Mouse (Mus musculus) heart, postnatal 25 days (tissue): ENCODE data around the gene Srsf4. TPM values are rescaled to one million over a fixed set of nuclear protein-coding genes. Genes with fewer than 3 reads are reported as not detected.
A peak's percentile ranks its signal among the peaks of the same experiment; 100 is the strongest.

Source experiments
- DNase-seq: peaks from one replicate; pipeline ENCODE4 v3.0.0; 2022; ENCODE audit warnings: low spot score
- intact Hi-C: fragments of 180-260 bp; cut with DNase I; formaldehyde crosslinking; loops from one replicate; pipeline ENCODE4 v1.15.1; 2025
- total RNA-seq, 2 experiments: library from RNA; stranded (reverse); gene quantifications; 2 replicates each; pipeline ENCODE4 v1.2.3; 2021

Gene Srsf4
- total RNA-seq, 2 experiments from 2014 or later: 32.8 to 38.4 TPM

DNA sequence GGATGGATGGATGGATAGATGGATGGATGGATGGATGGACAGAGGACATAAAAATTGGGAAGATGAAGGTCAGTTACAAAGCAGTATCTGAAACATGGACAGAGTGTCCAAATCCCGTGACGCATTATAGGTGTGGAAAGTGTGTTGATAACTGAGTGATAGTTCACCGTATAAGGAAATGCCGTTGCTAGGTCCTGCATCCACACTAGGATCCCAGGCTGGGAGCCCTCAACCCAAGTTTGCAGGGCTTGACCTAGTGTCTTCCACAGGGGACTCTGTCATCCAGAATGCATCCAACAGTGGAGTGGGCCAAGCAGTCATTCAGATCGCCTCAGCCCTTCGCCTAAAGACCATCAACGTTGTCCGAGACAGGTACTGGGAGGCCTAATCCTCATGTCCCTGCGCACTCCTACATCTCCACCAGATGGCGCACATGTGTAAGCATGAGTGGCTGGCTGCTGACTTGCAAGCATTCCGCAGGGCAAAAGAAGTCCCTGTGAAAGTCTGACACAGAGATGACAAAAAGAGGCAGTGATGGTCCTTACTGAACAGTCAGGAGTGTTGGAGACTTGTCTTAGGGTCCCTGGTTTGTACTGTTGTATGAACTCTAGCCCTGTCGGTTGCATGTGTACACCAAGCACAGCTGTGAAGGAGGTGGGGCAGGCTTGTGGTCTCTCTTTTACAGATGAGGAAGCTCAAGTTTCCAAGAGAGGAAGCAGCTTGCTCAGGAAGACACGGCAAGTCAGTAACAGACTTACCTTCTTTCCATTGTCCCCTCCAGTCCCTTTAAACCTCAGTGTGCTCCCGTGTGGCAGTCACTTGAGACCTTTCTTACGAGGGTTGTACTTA lies 12.7 kb upstream of the Srsf4 start:
- intact Hi-C loops: loop anchor here (1.0 to 5.0 kb wide), 2 partner anchors 117 to 219 kb away; no protein-coding TSS in a partner anchor
- DNase-seq: peak; percentile 56

DNA sequence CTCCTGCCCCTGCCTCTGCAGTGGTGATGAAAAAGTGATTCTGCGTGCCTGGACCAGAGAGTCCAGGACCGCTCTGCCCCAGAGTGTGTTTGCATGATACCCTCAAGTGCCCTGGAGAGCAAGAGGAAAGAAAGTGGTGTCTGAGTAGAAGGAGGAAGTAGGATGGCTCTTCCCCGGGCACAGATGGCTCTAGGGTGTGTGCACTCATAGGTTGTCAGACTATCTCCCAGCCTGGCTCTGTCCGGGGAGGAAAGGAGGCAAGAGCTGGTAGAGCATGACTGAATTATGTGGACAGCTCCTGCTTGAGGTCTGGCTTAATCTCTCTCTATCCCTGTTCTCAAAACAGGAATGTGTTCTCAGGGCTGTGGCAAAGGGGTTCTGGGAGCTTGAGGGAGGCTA lies 12.1 kb upstream of the Srsf4 start:
- intact Hi-C loops: loop anchor here (5.0 kb wide), 1 partner anchor 116 kb away; no protein-coding TSS in a partner anchor
- DNase-seq: no peak

DNA sequence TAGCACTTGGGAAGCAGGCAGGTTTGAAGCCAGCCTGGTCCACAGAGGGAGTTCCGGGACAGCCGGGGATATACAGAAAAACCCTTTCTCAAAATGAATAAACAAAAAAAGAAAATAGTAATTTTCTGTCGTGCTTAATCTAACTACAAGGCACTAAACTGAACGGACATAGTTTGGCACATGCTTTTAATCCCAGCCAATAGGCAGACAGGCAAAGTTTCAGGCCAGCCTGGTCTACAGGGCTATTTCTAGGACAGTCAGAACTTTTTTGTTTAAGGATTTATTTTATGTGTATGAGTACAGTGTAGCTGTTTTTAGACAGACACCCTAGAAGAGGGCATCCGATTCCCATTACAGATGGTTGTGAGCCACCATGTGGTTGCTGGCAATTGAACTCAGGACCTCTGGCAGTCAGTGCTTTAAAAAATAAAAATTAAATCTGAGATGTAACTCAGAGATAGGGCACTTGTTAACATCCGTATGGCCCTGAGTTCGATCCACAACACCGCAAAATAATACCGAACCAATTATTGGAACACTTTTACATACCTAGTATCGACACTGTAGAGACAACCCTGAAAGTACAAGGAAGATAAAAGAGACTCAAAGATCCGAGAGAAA lies 635 bp upstream of the Srsf4 start:
- DNase-seq: no peak
- intact Hi-C loops: no loop called here

DNA sequence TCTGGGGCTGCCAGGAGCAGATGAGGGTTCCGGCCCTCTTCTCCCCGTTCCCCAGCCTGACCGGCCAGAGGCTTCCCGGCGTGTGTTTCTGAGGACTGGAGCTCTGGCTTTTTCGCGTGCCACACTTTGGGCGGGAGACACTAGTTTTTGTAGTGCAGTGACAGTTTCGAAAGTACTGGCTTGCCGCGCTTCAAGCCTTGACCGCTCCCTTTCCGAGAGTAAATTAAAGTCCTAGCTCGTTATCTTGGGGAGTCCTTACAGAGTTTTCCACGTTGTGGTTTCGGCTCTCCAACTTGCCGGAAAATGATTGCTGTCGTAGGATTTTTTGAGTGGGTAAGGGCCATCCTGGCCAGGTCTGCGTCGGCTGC lies 736 bp downstream of the Srsf4 start:
- no peak for DNase-seq
- intact Hi-C loops: no loop called here

DNA sequence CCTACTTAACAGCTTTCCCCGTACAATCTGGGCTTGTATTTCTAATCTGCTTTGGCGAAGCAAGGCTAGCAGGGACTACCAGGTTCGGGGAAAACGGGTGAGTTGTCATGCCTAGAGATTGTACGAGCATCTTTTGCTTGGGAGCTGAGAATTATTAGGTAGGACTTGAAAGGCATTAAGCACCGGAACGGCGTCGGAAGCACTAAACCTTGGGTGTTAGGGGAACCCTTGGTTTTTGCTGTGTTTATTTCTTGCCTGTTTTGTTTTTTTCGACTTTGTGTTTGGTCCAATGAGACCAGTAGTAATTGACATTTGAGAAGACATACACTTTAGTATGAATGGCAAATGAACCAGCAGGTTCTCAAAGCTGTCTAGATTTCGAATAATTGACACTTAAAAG lies 1.1 kb downstream of the Srsf4 start:
- no peak for DNase-seq
- intact Hi-C loops: no loop called here

DNA sequence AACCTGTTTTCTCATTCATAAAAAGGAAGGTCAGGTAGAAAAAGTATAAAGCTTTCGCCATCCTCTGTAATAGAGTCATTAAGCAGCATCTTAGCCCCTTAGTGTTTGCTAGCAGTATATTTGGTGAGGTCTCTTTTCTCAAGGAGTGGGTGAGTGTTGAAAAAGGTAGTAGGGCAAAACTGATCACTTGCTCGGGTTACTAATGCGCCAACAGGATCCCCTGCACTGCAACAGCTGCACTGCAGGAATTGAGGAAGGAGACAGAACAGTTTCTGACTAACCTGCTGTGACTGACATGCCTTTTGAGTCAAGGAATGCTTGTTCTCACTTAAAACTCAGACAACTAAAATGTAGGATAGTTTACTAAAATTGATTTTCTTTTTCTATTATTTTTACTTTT lies 1.8 kb downstream of the Srsf4 start:
- intact Hi-C loops: no loop called here
- no peak for DNase-seq

DNA sequence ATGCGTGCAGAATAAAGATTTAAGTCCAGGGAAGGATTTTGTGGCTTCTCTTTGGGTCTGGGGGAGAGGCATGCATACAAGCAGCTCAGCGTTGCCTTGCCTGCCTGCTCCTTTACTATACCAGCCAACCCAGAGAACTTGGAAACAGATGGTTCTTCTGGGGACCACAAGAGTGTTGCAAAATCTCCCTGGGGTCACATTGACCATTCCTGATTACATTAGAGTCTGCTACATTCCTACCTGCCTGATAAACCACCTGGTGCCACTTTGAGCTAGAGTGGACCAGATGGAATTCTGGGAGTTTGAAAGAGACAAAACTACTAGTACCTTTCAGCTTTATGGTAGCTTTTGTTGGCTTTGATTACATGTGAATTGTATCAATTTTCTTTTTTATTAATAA lies 3.4 kb downstream of the Srsf4 start:
- intact Hi-C loops: no loop called here
- no peak for DNase-seq

DNA sequence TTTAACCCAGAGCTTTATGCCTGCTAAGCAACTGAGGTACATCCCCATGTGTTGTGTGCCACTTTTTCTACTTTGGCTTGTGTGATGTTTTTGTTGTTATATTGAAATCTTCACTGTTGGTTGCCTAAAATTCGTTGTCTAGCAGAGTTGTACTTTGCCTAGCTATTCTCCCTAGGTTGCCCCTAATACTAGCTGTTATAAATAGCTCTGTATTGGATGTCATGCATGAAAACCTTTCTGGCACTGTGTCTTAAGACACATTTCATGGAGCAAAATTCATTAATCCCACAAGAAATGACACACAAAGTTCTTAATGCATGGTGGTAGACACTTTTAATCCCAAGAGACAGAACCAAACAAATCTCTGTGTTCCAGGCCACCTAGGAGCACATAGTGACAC lies 6.3 kb downstream of the Srsf4 start:
- no peak for DNase-seq
- intact Hi-C loops: no loop called here

DNA sequence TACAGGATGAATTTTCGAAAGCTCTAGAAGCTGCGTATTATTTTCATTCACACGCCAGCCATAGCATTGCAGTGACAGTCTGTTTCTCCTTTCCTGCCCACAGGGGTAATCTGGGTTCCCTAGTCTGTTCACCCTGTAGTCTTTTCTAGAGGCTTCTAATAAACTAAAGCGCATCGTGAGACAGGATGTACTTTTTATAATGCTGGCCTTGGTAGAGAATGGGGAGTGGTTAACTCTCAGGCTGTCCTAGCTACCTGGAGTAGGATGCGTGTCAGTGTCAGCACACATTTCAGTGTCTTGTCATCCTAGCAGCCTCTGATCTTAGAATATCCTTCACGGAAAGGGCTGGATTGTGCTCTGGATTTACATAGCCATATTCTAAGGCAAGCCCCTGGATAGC lies 7.9 kb downstream of the Srsf4 start:
- no peak for DNase-seq
- intact Hi-C loops: no loop called here

DNA sequence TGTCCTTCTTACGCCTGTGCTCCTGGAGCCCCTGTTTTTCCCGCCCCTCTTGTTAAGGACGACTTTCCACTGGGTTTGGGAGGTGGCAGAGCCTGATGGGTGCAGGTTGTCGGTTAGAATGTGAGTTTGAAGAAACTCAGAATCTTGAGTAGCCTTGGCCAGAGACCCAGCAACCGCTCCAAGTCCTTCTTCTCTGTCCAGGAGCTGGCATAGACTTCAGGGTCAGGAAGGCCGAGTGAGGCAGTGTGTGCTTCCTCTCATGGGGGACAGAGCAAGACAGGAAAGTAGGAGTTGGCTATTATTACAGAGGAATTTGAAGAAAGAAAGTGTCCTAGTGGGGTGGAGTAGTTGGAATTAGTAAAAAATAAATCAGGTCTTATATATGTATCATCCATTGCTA lies 10.2 kb downstream of the Srsf4 start:
- DNase-seq: no peak
- intact Hi-C loops: no loop called here

DNA sequence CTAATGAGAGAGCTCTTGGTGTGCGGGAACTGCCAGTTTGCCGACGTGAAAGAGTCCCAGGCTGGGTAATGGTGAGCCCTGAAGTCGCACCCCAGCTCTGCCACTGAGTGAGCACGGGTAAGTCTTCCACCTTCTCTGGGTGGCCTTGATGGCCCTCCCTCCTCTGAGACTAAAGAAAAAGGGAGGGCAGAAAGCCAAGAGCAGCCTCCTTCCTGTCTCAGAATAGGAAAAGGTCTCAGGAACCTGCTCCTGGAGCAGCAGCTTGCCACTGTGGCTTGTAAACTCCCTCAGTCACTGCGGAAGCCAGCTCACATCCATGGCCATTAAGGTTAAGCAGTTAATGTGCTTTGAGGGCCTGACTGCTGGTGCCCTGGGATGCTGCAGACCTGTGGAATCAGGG lies 12.0 kb downstream of the Srsf4 start:
- intact Hi-C loops: no loop called here
- no peak for DNase-seq

DNA sequence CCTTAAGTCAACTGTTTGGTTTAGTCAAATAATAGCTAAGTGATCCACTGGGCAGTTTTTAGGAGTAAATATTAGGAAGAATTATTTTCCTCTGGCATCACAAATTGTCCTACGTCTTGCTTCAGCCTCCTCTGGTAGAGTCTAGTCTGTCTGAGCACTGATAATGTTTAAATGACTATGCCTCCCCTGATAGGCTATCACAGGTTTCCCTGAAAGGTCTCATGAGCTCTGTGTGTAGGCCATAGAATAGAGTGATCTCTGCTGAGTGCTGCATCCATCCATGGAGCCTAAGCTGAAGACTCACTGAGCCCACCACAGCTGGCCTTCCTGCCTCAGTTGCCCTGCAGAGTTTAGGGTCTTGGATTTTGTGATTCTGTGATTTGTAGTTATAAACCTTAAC lies 15.1 kb downstream of the Srsf4 start:
- DNase-seq: no peak
- intact Hi-C loops: no loop called here

DNA sequence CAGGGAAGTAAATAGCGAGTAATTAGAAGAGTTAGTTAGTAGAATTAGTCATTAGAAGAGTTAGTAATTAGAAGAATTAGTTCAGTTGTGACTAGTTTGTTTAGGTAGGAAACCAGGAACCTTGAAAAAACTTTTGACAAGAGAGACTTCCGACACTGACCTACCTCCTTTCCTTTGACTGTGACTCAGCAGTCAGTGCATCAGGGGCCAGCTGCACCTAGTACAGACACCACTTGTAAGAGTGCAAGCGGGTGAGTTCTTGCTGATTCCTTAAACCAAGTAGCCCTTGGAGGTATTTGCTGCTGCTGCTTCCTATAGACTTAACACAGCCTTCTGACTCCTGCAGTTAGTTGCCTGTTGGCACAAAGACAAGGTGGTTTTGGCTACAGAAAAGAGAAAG lies 17.3 kb downstream of the Srsf4 start:
- DNase-seq: no peak
- intact Hi-C loops: no loop called here

DNA sequence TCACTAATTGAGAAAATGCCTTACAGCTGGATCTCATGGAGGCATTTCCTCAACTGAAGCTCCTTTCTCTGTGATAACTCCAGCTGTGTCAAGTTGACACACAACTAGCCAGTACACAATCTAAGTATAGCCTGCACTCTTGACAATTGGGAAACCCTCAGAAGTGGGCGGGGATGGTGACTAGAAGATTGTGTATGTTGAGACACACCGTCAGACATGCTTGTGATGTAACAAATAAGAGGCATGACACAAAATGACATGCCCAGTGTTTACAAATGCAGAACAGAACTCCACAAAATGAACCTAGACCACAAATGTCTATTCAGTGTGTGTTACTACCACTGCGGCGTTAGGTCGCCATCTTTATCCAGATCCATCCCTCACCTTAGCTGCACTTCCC lies 23.7 kb downstream of the Srsf4 start:
- intact Hi-C loops: no loop called here
- no peak for DNase-seq

DNA sequence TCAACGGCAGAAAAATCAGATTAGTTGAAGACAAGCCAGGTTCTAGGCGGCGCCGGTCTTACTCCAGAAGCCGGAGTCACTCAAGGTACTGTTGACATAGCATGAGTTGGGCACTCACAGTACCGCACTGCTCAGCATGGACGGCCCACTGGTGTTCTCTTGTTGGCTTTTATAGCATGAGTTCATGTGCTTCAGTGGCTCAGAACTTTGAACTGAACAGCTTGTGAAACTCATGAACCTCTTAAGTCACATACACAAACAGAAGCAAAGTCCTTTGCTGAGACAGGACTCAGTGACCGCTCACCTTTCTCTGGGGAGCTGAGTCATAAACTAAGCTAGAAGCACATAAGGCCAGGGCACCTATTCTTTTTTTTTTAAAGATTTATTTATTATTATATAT lies 24.4 kb downstream of the Srsf4 start:
- DNase-seq: no peak
- intact Hi-C loops: no loop called here

DNA sequence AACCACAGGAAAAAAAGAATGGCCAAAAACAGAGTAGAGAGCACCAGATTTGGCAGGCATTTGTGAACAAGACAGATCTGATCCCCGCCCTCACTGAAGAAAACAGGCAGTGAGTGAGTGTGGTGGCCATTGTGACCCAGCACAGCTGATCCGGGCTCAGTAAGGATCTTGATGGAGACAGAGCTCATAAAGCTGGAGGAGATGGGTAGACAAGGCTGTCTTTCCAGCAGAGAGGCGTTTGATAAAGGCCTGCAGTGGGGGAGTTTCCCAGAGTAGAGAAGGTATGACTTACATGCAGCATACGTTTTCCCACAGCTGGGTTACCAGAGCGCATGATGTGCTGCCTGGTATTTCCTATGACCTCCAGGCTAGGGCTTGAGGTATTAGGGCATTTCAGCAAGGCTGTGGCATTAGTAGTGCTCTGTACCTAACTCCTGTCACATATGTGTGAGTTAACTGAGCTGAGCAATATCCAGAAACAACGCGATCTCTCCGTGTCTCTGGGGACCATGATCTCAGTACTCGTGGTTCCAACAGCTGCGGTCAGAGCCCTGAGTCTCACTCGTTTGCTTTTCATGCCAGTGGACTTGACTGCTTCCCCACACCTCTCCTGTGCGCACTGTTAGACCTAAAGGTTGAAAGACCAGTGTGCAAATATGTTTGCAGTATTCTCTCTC lies 25.2 kb downstream of the Srsf4 start:
- intact Hi-C loops: no loop called here
- no peak for DNase-seq

DNA sequence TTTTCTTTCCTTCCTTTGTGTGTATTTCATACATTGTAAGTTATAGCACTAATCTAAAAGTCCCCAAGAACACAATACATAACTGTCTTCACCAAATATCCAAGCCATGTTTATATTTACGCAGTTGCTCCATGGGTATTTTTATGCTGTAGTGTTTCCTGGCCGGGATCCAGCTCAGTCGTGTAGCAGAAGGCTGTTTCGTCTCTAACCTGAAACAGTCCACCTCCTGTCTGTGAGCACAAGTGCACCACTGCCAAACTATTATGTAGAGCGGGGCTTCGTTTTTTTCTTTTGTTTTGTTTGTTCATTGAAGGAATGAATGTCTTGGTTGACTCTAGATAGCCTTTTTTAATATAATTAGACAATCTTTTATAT lies 25.8 kb downstream of the Srsf4 start:
- intact Hi-C loops: no loop called here
- no peak for DNase-seq

DNA sequence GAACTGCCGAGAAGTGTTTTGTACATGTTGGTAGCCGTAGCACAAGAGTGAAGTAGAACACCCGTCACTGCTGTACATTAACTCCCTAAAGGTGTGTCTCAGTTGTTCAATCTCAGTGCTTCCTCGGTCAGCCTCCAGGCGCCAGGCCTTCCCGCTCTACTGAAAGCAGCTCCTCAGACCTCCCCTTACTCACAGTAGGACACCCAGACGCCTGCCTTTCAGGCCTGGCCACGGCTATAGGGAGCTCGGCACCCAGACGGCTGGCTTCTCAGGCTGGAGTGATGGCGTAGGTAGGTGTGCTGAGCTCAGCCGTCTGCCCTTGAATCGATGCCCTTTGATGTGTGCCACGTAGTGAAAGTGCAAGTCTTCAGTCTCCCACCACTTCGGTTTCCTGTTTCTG lies 27.7 kb downstream of the Srsf4 start:
- no peak for DNase-seq
- intact Hi-C loops: no loop called here

DNA sequence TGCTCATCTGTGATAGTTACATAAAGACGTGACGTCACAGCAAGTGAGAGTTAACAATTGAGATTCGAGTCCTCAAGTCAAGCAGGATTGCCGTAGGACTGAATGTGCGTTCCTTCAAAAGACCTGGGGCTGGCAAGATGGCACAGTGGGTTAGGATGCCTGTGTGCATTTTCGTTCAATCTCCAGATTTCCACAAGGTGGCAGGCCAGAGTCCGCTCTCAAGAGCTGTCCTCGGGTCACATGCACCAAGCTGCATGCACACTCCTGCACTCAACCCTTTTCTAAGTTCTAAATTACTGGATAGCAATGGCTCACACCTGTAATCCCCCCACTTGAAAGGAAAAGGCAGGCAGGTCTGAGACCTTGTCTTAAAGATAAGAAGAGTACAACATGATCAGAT lies 31.1 kb downstream of the Srsf4 start:
- DNase-seq: no peak

DNA sequence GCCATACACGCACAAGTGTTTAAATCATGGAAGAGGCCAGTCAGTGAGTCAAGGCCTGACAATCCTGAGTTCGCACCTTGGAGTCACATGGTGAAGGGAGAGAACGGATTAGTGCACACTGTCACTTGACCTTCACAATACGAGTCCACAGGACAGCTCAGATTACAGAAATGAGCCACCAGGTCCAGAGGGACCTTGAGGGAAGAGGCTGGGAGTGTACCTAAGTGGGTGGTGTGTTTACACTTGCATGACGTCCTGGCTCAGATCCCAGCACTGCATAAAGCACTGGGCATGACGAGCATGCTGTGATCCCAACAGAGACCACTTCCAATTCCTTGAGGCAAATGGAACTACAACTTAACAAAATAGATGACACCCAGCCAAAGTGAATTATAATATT lies 33.0 kb downstream of the Srsf4 start:
- no peak for DNase-seq
- intact Hi-C loops: no loop called here

More for the DNA sequence above, 31.1 kb downstream of the Srsf4 start:
- intact Hi-C loops: no loop called here

DNA sequence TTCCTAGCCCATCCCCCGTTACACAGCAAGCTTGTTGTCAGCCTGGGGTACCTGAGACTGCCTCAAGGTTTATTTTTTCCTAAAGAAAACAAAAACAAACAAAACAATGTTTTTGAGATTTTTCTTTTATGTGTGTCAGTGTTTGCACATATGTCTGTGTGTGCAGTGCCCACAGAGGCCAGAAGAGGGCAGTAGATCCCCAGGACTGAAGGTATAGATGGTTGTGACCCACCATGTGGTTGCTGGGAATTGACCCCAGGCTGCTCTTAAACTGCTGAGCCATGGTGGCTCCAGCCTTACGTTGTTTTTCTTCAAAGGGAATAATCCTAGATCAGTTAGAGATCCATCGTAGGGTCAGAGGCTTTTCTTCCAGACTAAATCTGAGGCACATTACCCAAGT lies 34.5 kb downstream of the Srsf4 start:
- no peak for DNase-seq
- intact Hi-C loops: no loop called here
